Mouse (Mus musculus): ENCODE measurements at regions not wholly inside any gene's neighbourhood (a gene's known extent, or its start where the extent isn't known, plus 50 kb on each side); places are given as distances from the start of the nearest gene placed in this dataset.

GRCm38 (mm10) chr3:57990738-57991137 is 142.9 kb upstream of the Pfn2 start:
- no peak for TF ChIP-seq POLR2A (IDR thresholded peaks at IDR 0.05; ENCODE audit: insufficient read depth, low read length)
- TF ChIP-seq CTCF (IDR thresholded peaks at IDR 0.05; ENCODE audit: low read depth, low read length): no peak

Measured in ES-Bruce4 (cell line).